Mouse (Mus musculus): Measurements from ENCODE around the gene Ahnak.
"Not testable (repeated sequence)": the region's sequence is repeated elsewhere in the genome, so short reads cannot be mapped to it uniquely, and the experiment has no call there.

The Ahnak gene

DNA sequence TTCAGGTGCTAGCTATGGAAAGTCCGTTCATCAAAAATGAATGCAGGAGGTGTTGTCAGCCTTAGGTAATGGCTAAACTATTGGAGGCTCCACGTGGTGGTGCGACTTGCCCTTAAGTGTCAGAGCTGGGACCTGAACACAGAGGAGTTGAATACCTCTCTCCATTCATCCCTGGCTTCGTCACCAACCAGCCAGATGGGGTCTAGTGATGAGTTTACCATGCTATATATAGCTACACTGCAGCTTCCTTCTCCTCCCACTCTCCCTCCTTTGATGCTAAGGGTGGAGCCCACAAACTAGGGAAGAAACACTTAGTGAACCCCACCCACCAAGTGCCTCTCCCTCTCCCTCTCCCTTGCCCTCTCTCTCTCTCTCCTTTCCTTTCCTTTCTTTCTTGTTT is 55.2 kb downstream of the Ahnak start:
- no peak for DNase-seq

DNA sequence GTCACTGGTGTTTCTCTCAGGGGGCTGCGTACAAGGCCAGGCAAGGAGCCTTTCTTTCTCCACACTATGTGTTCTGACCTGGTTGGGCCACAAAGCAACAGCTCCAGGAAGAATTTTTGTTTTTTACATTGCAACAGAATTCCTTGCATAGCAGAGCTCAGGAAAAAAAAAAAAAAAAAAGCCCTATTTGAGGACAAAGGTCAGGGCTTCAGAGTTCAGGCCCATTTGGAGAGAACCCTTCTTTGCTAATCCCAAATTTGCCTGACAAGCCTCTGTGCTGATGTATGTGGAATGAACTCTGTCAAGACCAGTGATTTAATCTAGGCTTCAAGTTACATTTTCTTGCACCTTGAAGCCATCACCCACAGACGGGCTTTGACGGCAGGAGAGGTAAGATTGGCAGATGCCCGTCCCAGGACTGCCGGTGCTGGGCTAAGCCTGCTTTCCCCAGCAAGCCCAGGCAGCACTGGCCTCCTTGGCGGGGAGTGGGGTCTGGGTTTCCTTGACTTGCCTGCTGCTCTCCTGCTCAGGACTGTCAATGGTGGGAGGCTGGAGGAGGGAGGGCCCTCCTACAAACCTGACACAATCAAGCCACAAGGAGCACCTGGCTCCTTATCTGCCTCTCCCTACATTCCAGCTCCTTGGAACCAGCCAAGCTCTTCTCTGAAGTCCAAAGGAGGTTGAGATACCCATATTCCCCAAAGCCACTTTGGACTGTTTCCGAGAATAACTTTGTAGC is 58.3 kb downstream of the Ahnak start:
- DNase-seq, result no peak

DNA sequence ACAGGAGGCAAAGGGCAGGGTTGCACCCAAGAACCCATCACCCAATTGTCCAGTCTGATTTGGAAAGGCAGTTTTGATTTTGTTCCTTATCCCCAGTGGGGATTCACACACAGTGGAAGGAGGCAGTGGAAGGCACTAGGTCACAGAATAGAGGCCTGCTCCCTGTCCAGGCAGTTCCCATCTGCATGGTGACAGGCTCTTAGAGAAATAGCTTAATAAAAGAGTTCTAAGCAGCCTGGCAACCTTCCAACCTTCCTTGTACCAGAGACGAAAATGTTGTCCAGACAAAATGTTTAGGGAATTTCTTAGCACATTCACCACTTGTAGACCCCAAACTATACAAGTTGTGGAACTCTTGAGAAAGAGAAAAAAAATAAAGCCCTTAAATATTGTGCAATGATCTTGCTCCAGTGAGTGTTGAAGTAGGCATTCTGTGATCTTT is 58.9 kb downstream of the Ahnak start:
- no peak for DNase-seq

DNA sequence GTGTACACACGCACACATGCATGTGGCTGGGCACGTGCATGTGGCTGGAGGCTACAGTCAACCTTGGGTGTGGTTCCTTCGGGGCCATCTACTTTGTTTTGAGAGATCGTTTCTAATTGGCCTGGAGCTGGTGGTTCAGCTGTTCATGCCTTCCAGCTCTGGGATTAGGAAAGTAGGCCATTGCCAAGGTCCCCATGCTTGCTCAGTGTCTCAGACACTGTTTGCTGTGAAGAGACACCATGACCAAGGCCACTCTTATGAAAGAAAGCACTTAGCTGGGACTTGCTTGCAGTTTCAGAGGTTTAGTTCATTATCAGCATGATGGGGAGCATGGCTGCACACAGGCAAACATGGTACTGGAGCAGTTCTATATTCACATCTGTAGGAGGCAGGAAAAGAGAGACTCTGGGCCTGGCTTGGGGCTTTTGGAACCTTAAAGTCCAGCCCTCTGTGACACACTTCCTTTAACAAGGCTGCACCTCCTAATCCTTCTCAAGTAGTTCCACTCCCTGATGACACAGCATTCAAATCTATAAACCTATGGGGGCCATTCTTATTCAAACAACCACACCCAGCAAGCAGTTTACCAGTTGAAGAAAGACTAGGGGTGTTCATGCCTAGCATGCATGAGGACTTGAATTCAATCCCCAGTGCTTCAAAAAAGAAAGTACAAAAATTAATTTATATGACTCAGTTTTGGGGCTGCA is 60.0 kb downstream of the Ahnak start:
- no peak for DNase-seq

DNA sequence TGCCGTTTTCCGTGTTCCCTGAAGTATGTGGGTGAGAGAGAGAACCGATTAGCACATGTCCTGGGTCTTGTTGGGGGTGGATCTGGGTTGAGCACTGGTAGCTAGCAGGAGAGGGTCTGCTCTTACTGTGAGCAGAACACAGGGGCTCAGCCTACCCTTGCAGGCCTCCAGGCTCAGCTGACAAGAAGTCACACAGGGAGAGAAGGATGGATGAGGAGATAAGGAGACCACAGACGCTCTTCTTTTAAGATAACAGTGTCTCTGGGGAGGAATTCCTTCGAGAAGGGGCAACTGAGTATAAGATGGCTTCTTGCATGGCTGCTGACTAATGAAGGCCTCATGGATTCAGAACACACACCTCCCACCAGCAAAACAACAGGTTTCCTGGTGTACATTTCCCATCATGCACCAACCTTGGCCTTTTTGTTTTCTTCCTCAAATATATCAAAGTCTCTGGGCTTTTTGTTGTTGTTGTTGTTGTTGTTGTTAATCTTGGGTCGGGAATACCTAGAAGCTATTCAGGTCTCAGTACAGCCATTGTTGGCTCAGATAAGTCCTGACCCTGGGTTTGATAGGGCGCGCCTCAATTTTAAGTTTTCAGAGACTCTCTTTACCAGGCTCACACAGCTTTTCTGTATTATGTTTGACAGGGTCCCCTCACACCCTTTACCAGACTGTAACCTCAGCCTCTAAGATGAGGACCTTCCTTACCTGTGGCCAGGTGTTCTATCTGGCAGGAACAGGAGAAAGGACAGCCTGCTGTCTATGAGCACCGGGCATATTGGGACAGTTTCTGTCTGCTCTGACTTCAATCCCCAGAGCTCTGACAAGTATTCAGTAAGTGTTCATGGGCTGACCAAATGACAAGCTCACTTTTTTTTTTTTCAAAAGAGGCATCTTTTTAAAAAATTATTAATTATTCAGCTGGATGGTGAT is 61.5 kb downstream of the Ahnak start:
- no peak for DNase-seq

DNA sequence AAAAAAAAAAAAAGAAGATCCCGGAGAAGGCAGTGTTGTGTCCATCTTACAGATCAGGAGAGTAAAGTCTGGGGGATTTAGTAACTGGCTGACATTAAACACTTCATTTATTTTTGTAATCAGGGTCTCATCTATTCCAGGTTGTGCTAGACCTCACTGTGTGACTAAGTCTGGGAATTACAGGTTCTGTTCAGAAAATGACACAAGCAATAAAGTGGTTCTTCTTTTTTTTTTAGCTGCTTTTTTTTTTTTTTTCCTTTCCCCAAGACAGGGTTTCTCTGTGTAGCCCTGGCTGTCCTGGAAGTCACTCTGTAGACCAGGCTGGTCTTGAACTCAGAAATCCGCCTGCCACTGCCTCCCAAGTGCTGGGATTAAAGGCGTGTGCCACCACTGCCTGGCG is 62.9 kb downstream of the Ahnak start:
- DNase-seq, result not testable (repeated sequence)

DNA sequence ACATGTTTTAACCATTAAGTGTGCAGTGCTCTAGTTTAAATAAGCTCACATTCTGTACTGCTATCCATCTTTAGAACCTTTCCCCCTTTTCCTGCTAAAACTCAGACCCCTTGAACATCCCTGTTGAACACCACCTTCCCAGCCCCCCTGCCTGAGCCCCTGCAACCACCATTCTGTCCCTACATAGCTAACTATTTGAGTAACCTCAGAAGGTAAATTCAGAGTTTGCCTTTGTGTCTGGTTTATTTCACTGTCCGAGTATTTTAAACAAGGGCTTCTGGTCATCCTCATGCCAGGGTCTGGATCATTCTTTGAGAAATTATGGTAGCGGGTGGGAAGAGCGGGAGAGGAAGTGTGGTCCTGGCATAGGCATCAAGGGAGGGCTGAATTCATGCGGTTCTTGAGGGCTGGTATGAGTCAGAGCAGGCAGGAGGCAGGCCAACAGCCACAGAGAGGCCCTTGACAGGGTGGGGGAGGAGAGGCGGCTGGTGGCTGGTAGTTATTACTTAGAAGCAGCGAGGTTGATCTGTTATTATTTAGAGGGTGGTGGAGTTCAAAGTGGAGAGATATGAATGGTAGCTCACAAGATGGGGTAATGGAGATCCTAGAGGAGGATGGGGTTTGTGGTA is 63.8 kb downstream of the Ahnak start:
- DNase-seq, result peak; percentile 46 to 64

DNA sequence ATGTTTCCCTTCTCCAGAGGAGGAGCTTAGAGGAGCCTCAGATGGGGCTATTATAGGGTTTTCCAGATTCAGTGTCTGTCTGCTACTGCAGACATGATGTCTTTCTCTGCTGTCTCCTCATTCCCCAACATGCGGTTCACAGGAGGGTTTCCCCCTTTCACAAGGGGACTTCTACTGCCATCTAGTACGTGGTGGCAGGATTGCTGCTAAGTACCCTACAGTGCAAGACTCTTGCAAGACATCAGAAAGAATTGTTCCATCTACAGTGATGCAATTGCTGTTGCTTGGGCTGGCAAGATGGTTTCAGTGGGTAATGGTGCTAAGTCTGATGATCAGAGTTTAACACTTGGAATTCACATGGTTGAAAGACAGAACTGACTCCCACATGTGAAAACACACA is 66.1 kb downstream of the Ahnak start:
- DNase-seq, result no peak

DNA sequence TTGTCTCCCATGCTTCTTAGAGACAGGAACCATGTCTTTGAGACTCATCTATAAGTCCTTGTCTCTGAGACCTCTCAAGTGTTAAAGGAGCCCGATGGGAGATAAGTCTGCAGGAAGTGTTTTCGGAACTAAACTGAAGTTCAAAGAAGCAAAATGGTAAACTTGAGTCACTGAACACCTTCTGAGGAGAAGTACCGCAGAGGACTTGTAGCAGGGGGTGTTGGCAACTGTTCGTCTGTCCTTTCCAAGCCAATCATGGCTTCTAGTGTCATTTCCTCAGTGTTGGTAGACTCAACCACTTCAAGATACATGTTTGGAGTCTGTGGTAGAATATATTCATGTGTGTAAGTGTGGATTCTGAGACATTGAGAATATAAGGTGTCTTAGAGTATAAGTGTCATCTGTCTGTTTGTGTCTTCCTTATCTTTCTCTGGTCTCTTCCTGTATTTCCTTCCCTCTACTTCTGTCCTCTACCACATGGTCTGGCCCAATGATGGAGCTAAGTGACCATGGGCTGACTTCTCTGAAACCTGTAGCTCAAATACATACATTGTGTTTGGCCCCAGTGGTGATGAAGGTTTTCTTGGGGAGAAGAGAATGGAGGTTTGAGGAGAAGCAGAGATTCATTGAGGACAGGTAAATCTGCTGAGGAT is 66.7 kb downstream of the Ahnak start:
- DNase-seq, result no peak

DNA sequence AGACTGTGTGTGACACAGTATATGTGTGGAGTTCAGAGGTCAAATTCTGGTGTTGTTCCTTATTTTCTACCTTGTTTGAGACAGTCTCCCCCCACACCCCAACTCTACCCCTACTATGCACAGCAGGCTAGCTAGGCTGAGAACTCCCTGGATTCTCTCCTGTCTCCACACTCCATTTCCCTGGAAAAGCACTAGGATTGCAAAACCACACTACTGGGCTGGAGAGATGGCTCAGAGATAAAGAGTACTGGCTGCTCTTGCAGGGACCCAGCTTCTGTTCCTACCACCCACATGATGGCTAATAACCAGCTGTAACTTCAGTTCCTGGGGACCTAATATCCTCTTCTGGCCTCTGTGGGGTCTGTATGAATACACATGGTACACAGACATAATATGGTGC is 68.6 kb downstream of the Ahnak start:
- no peak for DNase-seq

DNA sequence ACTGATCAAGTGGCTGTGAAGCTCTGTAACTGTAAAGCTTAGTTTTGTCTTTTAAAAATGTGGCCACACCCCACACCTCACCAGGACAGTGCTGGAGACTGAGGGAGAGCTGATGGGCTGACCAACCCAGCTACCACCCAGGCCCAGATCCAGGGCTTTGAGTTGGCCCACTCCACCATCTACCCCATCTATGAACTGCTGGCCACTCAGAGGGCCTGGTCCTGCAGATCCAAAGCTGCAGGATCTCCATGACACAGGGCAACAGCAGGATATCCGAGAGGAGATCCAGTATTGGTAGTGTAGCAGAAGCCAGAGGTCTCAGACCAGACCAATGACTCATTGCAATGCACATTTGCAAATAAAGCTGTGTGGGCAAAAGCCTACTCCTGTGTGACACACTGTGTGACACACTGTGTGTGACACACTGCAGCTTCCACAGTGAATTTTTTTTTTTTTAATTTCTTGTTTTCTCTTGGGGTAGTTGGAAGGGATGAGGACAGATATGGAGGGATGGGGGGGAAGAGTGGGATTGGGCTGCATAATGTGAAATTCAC is 69.3 kb downstream of the Ahnak start:
- DNase-seq, result no peak

DNA sequence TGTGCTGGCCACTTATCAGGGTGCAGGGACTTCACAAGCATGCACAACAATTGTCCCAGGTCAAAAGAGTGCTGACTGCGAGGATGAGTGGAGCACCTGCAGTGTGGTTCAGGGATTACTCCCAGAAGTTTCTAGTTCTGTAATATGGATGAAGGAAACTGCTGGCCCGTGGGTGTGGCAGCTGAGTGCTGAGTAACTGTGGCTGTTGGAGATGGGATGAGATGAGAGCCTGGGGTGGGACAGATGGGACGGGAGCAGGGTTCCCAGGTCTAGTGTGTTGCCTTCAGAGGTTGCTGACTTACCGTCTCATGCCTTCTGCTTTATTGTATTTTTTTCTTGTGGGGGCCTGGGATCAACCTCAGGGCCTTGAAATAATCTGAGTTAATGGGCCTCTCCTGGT is 69.9 kb downstream of the Ahnak start:
- DNase-seq, result no peak

DNA sequence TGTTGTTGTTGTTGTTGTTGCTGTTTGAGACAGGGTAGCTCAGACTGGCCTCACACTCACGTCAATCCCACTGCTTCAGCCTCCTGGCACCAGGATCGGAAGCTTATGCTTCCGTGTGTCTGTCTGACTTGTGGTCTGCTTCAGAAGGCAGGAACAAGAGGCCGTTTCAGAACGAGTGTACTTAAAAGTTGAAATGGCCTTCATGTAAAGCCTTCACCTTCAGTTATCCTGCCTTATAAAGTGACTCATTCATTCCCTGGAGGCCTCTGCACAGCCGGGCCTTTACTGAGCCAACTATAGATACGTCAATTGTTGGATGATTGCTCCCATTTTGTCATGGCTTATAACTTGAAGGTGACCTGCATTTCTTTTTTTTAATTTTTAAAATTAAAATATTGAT is 70.3 kb downstream of the Ahnak start:
- DNase-seq, result no peak

DNA sequence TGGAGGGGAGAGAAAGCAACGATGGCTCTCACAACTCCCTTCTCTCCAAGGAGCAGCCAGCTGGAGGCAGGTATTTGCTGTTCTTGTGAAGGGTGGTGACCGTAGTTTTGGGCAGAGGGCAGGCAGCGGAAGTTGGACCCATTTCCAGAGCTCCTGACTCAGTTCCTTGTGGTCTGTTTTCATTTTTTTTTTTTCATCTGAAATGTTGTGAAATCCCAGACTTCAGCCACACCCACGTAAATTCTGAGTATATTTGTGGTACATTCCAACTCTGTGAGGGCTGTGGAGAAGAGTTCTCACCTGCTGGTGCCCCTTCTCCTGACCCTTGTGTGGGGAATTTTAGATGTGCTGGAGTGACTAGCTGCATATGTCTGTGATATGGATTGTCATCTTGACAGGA is 71.0 kb downstream of the Ahnak start:
- no peak for DNase-seq

DNA sequence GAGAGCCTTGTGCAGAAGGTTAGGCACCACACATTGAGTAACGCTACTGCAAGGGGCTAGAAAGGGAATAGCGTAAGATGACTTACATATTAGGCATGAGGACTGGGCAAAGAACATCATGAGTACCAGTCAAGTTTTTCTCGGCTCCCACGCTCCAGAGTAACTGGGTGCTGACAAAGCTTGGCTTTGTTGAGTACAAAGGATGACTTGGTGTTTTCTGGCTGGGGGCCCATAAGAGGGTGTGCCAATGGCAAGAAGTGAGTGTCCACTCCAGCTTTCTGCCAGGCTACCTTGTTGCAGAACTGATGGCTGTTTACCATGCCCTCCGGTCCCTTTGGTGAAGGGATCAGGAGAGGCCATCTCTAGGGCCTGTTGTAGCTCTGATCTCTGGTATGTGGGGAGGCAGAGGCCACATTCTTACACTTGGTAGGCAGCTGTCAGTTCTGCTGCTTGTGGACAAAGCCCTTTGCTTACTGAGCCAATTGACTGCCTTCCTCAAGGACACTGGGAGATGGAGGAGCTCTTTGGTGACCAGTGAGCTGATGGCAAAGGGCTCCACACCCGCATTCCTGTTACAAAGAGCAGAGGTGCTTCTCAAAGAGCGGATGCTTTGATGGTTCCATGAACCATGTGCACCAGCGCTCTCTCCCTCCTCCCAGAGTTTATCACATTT is 72.3 kb downstream of the Ahnak start:
- peak in 1 of 2 experiments; percentile 39 for DNase-seq

DNA sequence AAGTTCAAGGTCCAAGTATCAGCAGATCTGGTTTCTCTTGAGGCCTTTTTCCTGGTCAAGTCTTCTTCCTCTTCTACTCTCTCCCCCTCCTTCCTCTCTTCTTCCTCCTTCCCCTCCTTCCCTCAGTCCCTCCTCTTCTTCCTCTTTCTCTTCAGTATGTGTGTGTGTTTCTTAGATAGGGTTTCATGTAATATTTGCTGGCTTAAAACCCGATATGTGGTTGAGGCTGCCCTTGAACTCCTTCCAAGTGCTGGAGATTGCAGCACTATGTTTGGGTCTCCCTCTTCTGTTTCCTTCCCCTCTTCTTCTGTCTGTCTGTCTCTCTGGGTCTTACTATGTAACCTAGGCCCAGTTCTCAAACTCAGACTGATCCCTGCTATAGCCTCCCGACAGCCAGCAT is 73.7 kb downstream of the Ahnak start:
- DNase-seq, result no peak

DNA sequence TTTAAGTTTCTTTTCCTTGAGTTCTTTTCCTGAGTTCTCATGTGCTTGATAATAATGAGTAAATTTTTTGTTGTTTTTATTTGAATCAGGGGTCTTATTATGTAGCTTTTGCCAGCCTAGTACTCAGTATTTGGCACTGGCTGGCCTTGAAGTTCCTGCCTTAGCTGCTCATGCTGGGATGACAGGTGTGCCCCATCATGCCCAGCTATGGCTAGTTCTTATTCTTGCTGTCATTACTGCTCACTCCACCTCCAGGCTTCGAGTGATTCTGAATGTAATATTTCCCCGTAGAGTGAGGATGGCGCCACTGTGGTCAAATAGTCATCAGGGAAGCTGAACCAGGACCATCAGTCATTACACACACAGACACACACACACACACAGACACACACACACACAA is 74.7 kb downstream of the Ahnak start:
- peak; percentile 51 to 58 for DNase-seq

DNA sequence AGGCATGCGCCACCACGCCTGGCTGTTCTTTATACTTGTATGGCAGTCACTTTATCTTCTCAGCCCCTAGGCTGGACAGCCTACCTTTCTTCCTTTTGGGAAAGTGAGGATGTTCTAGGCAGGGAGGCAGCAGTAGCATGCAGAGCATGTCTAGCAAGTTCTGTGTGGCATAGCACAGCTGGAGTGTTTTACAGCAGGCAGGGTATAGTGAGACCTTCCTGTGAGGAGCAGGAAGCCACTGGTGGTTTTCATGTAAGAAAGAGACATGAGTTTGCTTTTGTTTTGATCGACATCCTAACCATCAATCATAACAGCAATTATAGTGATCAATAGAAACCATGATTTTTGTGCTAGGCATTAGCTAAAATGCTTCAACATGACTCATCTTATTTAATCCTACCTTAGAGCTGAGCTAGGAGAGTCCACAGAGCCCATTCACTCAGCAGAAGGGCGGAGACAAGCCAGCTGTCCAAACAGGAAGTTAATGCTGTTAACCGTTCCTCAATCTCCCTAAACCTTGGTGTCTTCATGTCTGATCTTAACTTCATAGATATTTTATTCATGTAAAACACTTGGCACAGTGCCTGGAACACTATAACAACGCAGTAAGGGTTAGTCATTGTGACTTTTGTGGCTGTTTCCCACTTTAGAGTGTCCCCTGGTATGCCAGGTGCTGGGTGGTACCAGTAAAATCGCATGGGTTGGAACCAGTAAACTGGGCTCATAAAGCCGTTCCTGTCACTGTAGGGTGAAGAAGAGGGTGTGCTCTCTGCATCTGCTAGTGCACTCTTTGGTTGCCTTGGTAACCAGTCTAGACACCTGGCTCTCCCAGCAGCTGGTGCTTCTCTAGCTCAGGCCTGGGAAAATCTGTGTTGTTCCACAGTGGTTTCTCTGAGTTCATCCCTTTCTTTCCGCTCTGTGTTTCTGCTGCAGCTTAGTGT is 76.8 kb downstream of the Ahnak start:
- DNase-seq, result no peak

DNA sequence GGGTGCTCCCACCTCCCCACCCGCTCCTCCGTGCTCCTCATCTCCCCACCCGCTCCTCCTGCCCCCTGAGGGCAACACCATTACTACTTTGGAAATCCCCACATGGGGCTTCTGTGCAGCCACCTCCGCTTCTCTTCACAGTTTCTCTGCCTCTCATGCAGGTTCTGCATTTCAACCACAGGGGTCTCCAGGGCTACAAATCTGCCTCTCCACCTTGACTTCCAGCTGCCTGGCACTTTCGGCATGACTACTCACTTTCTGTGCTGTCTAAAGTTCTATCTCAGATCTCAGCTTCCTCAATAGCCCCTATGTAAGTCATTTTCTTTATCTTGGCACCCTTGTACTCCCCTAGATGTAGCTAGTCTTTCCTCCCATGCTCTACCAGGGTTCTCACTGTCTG is 78.2 kb downstream of the Ahnak start:
- no peak for DNase-seq

DNA sequence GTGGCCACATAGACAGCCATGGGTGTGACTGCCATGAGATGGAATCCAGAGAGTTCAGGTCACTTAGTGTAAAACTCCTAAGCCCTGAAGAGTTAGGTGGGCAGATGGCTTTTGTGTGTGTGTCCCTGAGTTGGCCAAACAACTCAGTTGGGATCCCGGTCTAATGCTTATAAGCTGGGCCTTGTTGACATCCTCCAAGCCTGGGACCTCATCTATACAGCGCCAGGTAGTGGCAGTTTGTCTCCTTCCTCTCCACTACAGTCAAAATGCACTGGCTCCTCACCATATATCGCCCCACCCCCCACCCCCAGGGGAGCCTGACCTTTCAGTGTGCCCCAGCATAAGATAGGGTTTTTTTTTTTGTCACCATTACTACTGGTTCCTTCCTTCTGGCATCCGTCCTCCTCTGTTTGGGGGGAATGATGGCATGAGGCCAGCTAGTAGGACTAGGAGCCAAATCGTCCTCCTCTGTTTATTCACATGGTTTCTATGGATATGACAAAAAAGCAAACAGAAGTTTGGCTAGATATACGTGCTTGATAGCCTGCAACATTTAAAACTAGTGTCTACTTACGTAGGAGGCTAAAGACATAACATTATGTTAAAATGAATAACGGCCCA is 80.7 kb downstream of the Ahnak start:
- DNase-seq, result peak in 1 of 2 experiments; percentile 18

All from cerebellum, postnatal 25 days (tissue).